Mouse (Mus musculus) E14TG2a.4 (cell line): Measurements from ENCODE around the gene Selenon.

Source experiments
- CTCF ChIP-seq: conservative IDR thresholded peaks from 2 replicates; pipeline ENCODE4 v1.5.1; 2014; ENCODE audit warnings: low read length
- NANOG ChIP-seq: IDR thresholded peaks from 2 replicates; pipeline ENCODE4 v1.6.1; 2014; ENCODE audit warnings: borderline replicate concordance, low read length, mixed read lengths
- POU5F1 ChIP-seq: IDR thresholded peaks from 2 replicates; pipeline ENCODE4 v1.6.1; 2014; ENCODE audit warnings: low read length, borderline replicate concordance

- TF ChIP-seq CTCF, result no peak
- no peak for TF ChIP-seq NANOG
- no peak for TF ChIP-seq POU5F1
Observed at GRCm38 (mm10) chr4:134570704-134571451, 18.9 kb upstream of the Selenon start.
